Mouse (Mus musculus) heart, adult 9 months (tissue): Measurements from ENCODE around the gene Tnfsf12.

Experiments
- DNase-seq, 2 experiments: peaks; one replicate each; pipeline ENCODE4 v3.0.0; 2022; ENCODE audit warnings: low spot score in 2 of 2

The Tnfsf12 gene

DNA sequence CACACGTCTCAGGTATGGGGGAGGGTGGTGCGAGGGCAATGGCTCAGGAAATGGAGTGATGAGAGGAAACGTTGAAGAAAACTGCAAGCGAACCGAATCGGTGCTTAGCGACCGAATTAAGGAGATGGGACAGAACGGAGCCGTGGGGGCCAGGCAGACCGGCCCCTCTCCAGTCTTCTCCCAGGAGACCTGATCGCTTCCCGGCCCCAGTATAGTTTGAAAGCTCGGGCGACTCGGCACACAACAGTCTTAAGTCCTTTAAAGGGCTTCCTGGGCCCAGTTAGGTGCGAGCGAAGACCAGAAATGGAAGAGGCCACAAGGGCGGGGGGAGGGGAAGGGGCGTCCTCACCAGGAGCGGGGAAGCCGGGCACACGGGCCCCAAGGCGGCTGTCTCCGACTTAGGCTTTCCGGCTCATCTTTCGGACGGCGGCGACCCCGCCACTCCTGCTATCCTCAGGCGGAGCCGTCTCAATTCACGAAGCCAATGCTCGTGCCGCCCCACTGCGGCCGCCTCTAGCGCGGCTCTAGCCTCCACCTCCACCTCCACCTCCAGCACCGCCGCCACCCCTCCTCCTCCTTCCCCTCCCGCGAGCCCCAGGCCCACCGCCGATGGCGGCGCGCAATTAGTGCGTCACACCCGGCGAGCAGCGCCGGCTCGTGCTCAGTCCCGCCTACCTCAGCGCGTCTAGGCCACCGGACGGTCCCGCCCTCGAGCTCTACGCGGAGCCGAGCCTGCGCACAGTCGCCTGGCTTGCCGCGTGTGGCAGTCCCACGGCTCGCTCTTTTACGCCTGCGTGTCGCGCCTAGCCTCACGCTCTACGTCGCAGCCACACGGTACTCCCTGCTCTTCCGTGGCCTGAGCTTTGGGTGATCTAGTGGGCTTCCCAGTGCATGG, 14.1 kb downstream of the Tnfsf12 start, which contains the start of gene Senp3:
TSS of gene Senp3 (minus strand) at position 771 of the 895 bp plus-strand sequence.
- peak; percentile 96 to 97 for DNase-seq

DNA sequence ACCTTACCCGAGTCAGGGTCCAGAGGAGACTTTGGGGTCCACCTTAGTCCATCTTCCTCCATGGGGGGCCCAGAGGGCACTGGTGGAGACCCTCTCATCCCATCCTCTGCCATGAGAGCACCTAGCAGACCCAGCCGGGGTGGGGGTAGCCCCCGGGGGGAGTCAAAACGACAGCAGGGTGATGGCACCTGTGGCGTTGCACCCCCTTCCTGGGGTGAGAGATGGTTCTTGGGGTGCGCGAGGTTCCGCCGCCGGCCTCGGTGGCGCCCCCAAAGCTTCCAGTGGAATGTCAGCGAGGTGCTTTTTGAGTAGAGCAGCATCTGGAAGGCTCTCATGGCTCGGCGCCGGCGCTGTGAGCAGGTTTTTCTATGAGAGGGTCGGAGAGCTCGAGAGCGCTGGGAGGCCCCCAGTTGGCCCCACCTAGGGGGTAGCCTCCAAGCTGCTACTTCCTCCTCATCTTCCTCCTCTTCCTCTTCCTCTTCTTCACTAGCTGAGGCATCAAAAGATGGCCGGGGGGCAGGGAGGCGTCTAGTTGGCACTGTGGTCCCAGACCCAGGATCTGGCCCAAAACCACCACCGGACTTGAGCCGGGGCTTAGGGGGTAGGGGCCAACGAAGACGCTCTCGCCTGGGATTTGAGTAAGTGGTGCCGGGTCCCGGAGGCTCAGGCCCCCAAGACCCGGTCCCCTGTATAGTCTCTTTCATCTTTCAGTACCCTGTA, 15.4 kb downstream of the Tnfsf12 start:
- no peak for DNase-seq

DNA sequence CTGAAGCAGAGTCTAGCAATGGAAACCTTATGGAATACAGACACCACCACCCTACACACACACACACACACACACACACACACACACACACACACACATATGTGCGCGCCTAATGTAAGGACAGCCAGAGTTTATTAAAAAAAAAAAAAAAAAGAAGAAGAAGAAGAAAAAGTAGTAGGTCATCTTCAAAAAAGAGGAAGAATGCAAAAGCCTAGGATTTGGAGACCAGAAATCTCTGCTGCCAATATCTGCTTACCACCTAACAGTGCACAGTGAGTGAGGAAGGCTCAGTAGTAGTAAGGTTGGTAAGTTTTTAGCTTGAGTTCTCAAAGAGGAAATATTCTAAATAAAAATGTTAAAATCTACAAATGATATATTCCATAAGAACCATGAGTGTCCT, 16.5 kb downstream of the Tnfsf12 start:
- no peak for DNase-seq

DNA sequence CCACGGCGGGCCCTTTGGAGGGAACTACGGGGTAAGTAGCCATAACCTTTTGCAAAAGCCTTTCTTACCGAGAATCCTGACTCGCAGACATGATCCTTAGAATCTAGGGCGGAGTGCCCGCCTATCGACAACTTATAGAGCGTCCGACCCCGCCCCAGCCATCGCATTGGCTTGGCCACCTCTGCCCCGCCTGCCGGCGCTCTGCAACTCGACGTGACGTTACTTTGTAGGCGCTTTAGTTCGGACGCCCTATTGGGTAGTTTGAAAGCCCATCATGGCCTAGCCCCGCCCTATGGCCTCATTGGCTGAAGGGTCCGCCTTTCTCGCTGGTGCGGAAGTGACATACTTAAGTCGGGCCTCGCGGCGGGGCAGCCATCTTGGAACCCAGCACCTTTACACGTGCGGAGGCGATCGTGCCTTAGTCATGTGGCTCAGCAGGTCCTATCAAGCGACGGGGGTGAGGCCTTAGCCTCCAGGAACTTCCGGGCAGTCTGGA, 23.4 kb downstream of the Tnfsf12 start, which contains the start of gene Eif4a1:
TSS of gene Eif4a1 (minus strand) at position 213 of the 496 bp plus-strand sequence.
- DNase-seq = peak; percentile 100

DNA sequence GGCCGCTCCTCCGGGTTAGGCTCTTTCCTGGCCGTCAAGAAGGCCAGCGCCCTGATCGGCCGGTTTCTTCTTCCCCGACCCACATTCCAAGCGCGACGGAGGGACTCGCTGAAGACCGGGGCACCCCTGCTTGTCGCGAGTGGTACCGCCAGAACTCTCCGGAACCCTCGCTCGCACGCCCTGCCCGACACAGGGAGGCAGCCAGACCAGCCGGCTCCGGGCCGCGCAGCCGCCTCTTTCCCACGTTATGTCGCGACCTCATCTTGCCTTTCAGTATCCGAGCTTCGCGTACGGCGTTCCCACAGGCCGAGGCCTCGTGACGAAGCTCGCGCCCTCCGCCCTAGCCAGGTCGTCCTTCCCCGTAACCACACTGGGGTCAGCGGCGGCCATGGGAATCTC, 23.9 kb downstream of the Tnfsf12 start:
- DNase-seq = no peak

DNA sequence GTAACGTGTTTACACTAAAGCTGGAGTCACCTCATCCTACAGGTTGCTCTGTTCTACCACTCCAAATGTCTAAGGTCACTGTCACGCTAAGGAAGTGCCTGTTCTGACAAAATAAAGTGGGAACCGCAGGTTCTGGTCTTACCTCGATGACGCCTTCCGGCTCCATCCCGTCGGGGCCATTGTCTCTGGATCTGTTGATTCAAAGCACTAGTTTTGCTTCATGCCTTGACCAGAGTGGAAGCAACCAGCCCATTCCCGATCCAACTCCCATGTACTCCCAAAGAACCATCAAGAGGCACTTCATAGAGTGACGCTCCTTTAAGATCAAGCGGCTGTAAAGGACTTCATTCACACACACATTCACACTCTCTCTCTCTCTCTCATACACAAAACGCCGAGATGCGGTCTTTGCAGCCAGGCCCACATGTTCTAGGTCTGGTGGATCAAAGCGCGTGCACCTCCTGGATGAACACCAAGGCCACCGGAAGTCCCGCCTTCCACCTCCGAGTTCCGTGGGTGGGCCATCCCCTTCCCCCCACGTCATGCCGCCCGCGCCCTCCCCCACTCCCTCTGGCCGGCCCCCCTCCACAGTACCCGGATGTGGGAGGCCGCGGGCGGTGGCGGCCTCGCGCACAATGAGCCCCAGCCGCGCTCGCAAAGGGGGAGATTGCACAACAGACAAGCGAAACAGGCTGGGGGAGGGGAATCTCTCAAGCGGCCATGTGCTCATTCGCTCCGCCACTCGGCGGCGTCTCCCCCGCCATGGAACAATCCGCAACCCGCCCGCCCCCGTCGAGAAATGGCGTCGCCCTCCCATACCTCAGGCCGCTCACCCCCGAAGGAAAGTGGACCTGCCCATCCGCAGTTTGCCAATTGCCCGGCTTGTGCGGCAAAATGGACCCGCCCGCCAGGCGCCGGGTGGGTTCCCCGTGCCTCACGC, 24.6 kb downstream of the Tnfsf12 start:
- DNase-seq = peak; percentile 93 to 94

DNA sequence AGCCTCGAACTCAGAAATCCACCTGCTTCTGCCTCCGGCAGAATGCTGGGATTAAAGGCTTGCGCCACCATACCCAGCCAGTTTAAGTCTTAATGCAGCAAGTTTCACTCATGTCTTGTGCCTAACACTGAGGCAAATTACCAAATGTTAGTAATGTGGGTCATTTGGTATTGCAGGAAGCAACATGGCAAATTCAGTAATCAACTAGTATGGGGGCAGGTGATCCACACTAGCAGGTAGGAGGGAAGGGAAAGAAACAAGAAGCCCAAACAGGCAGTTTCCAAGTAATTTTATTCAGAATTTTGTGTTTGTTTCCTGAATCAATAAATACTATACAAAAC, 29.0 kb downstream of the Tnfsf12 start:
- no peak for DNase-seq

DNA sequence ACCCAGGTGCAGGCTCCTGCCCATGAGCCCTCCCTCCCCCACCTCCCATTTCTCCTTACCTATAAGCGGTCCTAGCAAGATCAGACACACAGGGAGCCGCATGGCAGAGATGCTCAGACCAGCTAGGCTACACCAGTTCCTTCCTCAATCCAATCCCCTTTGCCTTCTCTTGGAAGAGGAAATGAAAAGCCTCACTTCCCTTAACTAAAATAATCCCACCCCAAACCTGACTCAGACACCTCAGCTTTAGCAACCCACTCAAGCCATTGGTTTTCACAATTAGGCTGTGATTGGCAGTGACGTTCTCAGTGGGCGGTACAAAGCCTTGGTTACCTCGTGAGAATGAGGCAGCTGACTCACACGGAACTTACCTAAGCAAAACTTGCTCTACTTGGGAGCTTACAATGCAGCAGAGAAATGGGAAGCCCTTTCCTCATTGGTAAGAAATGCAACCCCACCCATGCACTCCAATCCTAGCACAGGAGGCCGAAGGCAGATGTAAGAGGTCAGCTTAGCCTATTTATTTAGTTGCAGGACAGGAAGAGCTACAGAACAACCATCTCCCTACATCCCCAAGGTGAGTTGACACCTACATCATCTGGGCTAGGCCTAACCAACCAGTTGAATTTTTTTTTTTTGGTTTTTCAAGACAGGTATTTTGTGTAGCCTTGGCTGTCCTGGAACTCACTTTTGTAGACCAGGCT, 29.5 kb downstream of the Tnfsf12 start, which contains the start of gene Cd68:
TSS of gene Cd68 (minus strand) at position 193 of the 704 bp plus-strand sequence.
- peak; percentile 57 to 69 for DNase-seq

DNA sequence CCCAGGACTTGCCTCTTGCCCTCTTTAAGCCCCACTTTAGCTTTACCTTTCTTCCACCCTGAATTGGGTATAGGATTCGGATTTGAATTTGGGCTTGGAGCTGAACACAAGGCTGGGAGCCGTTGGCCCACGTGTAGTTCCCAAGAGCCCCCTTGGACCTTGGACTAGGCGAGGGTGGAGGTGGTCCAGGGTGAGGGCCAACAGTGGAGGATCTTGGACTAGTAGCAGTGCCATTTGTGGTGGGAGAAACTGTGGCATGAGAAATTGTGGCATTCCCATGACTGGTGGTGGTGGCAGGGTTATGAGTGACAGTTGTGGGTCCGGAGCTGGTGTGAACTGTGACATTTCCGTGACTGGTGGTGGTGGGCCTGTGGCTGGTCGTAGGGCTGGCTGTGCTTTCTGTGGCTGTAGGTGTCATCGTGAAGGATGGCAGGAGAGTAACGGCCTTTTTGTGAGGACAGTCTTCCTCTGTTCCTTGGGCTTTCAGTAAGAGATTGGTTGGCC, 30.1 kb downstream of the Tnfsf12 start:
- no peak for DNase-seq

DNA sequence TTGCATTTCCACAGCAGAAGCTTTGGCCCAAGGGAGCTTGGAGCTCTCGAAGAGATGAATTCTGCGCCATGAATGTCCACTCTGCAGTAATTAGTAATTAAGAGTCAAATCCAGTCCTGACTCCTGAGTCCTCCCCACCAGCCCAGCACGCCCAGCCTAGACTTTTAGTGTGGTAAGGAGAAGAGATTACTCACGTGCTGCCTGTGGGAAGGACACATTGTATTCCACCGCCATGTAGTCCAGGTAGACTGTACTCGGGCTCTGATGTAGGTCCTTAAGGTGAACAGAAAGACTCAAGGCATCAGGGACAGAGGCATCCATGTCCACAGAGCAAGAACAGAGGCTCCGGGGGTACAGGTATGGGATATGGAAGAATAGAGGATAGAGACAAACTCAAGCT, 30.8 kb downstream of the Tnfsf12 start:
- no peak for DNase-seq

DNA sequence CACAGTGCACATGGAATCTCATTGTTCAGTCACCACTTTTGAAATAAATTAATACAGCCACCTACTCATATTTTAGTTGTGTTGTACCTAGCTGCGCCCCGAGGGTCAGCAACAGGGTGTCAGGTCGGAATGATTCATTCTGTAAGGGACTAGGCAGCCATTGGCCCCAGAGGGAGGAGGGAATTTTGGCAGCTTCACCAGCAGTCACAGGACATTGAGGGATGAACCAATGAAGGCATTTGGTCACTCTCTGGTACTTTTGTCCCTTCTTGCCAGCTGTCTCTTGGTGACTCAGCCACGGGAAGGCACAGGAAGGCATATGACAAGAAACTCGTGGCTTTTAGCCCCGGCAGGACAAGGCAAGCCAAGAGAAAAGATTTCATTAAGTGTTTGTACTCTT, 31.9 kb downstream of the Tnfsf12 start:
- peak; percentile 39 to 50 for DNase-seq

DNA sequence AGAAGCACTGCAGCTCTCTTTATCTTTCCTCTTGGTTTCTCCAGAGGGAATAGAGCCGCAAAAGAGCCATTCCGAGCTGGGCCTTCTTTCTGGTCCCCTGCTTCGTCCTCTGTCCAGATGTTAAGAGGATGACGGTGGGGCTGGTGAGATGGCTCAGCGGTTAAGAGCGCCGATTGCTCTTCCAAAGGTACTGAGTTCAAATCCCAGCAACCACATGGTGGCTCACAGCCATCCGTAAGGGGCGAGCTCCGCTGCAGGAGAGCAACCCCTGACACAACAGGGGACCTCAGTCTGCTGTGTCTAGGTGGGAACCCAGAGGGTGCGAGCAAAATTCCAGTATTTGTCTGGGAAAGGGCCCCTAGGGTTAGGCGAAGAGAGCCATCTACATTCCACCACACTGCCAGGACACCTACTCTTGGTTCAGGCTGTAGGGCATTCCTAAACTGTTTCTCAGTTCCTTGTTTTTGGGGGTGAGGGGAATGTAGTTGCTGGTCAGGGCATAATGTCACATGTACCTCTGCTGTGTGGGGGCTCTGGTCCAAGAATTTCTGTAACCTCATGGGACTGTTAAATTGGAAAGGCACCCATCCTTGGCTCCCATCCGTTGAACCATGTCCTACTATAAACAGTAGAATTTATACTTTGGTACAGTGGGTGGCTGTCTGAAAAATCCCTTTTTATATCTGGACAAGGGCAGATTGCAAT, 32.5 kb downstream of the Tnfsf12 start:
- peak in 1 of 2 experiments; percentile 30 for DNase-seq

DNA sequence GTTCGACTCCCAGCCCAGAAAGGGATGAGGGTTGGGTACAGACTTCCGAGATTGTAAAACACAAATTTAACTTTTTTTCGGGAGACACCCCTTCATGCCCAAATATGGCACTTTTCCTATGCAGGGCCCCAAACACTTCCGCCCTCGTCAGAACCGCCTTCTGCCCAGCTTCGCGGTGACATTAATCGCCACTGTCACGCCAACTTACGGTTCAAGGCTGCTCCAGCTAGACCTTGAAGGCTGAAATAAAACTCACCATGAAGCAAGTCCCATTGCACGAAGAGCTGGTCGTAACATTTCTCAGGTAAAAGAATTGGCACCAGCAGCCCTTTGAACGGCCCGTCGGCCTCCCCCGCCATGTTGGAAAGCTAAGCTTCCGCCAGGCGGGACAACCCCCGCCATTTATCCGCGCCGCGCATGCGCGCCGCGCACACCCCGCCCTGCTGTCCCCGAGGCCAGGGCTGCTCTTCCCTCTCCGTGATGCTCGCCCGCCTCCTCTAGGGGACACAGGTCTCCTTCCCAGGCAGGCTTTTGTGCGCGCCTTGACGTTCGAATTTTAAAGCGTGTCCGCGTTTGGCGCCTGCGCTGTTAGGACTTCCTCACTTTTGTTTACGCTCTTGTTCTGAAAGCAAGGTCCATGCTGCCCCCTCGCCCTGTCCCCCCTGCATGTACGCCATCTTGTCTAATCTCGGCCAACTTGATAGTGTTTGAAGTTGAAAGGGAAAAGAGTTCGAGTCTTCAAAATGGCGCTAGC, 33.3 kb downstream of the Tnfsf12 start, which contains the start of gene Mpdu1:
TSS of gene Mpdu1 (minus strand) at position 430 of the 754 bp plus-strand sequence.
- DNase-seq = peak; percentile 95 to 97

DNA sequence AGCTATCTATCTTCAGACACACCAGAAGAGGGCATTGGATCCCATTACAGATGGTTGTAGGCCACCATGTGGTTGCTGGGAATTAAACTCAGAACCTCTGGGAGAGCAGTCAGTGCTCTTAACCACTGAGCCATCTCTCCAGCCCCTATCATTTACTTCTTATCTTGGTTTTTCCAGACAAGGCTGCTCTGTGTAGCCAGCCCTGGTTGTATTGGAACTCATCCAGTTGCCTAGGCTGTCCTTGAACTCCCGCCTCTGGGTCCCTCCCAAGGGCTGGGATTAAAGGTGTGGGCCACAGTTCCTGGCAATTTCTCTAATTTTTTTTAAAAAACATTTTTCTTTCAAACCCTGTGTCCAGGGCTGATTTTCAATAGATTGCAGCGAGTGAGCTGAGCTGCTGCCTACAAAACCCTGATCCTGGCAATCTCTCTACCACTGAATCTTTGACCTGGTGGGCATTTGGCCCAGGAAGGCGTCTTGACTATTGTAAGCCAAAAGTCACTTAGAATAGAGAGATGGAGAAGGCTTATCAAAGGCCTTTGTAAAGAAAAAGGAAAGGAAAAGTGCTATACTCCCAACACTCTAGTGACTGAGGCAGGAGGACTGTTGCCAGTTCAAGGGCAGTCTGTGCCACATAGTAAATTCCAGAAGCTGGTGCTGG, 34.3 kb downstream of the Tnfsf12 start:
- DNase-seq = no peak

DNA sequence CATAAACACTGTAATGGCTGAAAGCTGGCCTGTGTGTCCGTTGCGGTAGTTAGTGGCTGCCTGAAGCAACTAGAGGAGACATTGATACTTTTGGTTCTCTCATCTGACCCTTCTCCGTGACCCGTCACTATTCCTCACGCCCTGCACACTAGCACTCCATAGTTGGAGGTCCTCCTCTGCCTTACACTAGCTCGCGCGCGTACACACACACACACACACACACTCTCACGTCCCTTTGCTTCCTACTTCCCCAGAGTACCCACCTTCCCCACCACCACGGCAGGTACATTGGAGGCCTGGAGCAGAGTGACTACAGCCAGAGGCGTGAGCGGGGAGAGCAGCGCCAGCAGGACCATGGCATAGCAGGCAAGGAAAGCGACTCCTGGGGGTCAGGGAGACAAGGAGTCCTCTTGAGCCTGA, 38.2 kb downstream of the Tnfsf12 start:
- no peak for DNase-seq

DNA sequence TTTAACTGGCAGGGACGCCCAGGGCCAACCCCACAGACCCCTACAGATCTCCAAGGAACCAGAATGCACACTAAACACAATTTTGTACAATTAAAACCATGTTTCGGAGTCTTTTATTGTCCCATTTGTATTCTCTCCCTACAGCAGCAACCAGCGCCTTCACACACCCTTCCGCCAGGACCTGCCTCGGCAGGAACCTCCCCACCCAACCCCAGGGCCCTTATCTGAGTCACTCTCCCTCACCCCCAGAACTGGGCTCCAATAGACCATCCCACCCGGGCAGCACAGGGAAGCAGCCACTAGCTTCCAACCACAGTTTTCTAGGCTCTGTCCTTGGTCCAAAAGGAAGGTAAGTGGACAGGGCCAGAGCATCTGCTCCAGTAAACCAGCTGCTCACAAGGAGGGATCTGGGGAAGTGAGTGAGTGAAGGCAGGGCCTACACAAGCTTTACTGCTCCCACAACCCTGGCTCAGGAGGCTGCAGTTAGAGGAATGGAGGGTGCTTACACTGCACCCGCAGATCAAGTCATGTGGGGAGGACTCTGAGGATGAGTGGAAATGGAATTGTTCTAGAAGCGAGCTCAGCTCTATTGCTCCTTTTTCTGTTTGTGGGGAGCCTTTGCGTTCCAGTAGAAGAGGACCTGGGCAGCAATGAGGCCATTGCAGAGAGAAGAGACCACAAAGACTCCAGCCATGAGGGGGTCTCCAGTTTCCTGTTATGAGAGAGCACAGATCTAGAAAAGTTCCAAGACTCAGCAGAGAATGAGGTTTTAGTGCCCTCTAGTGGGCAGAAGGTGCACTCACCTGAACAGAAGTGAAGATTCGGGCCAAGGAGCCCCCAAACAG, 38.8 kb downstream of the Tnfsf12 start:
- DNase-seq = peak in 1 of 2 experiments; percentile 42

DNA sequence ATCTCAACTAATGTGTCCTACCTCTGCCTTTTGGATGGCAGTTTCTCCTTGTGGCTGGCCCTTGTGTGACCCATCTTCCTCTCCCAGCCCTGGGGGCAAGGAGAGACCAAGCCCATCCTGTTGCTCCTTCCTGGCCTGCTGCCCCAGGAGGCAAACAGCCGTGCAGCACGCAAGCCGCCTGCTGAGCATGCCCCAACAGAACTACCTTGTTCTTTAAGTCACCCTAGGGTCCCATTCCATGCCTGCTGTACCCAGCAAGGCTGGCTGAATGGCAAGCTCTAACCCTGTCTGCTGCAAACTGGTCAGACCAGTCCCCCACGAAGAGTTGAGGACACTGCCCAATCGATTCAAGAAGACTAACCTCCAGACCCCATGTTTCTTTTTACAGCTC, 39.6 kb downstream of the Tnfsf12 start:
- DNase-seq = no peak
